Mouse (Mus musculus) E14TG2a.4 (cell line): Measurements from ENCODE around the gene Cdca7l.
"Not testable (repeated sequence)": the region's sequence is repeated elsewhere in the genome, so short reads cannot be mapped to it uniquely, and the experiment has no call there.

Experiments
- CTCF ChIP-seq: conservative IDR thresholded peaks from 2 replicates; pipeline ENCODE4 v1.5.1; 2014; ENCODE audit warnings: low read length
- NANOG ChIP-seq: IDR thresholded peaks from 2 replicates; pipeline ENCODE4 v1.6.1; 2014; ENCODE audit warnings: borderline replicate concordance, low read length, mixed read lengths
- POU5F1 ChIP-seq: IDR thresholded peaks from 2 replicates; pipeline ENCODE4 v1.6.1; 2014; ENCODE audit warnings: low read length, borderline replicate concordance

- not testable (repeated sequence) for TF ChIP-seq CTCF, POU5F1, NANOG
These were observed at the start of gene Cdca7l for GRCm38 (mm10) chr12:117803989-117804388.
